Mouse (Mus musculus) small intestine, adult 2 months (tissue): ENCODE measurements around the gene Lin37.

Source experiments
- CTCF ChIP-seq: fragments of 200-500 bp; IDR thresholded peaks from 2 replicates; pipeline ENCODE4 v1.5.1; 2012; ENCODE audit warnings: low read depth, mild to moderate bottlenecking, control low read depth, inconsistent platforms, low read length, moderate library complexity, mixed read lengths; ENCODE audit not compliant: insufficient replicate concordance, insufficient read length; ENCODE audit errors: extremely low read depth
- POLR2A ChIP-seq: fragments of 200-500 bp; IDR thresholded peaks from 2 replicates; pipeline ENCODE4 v1.6.1; 2012; ENCODE audit warnings: low read depth, mild to moderate bottlenecking, control low read depth, inconsistent platforms, low read length, moderate library complexity

GRCm38 (mm10) chr7:30526399-30526798 lies 33.2 kb downstream of the Lin37 start:
- TF ChIP-seq CTCF (no peak), POLR2A (no peak)
